Mouse (Mus musculus): Measurements from ENCODE around the gene A730049H05Rik.

DNA sequence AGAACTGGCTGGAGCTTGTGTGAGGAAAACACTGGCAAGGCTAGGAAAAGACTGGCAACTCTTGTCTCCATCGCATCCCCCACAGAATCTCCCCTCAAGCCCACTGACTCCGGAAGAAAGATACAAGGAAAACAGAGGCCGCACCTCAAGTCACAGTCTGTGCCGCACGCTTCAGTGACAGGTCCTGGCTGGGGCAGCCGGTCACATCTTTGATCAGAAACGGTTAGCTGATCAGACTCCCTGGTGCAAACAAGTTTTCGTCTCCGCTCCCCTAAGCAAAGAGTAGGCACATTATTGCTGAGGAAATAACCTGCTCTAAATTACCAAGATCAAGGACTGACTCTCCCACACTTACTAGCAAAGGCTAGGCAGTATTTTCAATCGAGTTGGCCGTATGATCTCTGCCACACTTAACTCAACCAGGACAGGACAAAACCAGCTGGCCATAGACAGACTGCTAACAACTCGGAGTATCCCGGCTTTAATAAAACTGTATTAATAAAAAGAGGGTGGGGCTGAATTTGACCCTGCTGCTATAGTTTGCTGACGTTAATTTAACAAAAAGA lies 63.5 kb downstream of the A730049H05Rik start:
- no peak for TF ChIP-seq CTCF (IDR thresholded peaks at IDR 0.05; ENCODE audit: extremely low read depth, insufficient read depth, insufficient read length, insufficient replicate concordance)
- no peak for TF ChIP-seq POLR2A (IDR thresholded peaks at IDR 0.05; ENCODE audit: low read depth, low read length)
